Mouse (Mus musculus) Patski (cell line): ENCODE results near the gene Pou2f1. TPM values are rescaled to one million over a fixed set of nuclear protein-coding genes. Genes with fewer than 3 reads are reported as not detected.

Experiments used
- ATAC-seq: fragments of 100-300 bp; one replicate; pipeline ENCODE4 v1.8.0; 2021
- CTCF ChIA-PET: fragments of 350-600 bp; sonication (Branson Sonifier 250); formaldehyde crosslinking; loops from one replicate; lab custom pipeline; 2022; ENCODE audit warnings: inconsistent platforms; lab: Charles Lee
- POLR2A ChIA-PET: fragments of 350-600 bp; sonication (Branson Sonifier 250); formaldehyde crosslinking; loops from one replicate; lab custom pipeline; 2022; ENCODE audit warnings: antibody characterized with exemption, inconsistent platforms; lab: Charles Lee
- DNase-seq: peaks from one replicate; pipeline ENCODE4 v3.0.0-alpha.2; 2011; ENCODE audit warnings: low read depth, low spot score
- H3K27me3 ChIP-seq: fragments of 371-371 bp; one replicate; pipeline ENCODE4 v1.5.1; 2021
- CTCF ChIP-seq: fragments of 100-300 bp; IDR thresholded peaks from one replicate; pipeline ENCODE4 v1.5.1; 2021
- in situ Hi-C: fragments of 300-500 bp; cut with MboI; formaldehyde crosslinking; loops from 3 replicates; pipeline ENCODE4 v1.11.1; 2018; ENCODE audit warnings: low pct_unique_long_range_greater_than_20kb, mixed read lengths
- polyA plus RNA-seq: library from polyadenylated mRNA; unstranded; gene quantifications from one replicate; pipeline ENCODE4 v1.2.3, GENCODE M21; 2021

Pou2f1 gene
- polyA plus RNA-seq, 1 experiment from 2014 or later: 8.3 TPM

- ATAC-seq (no peak), DNase-seq (no peak)
Measured at GRCm38 (mm10) chr1:165993270-165994156, 9.0 kb downstream of the Pou2f1 start.

GRCm38 (mm10) chr1:165988536-165988935, 13.9 kb downstream of the Pou2f1 start:
- no peaks in the 10 kb centered on the region for H3K27me3 ChIP-seq
- ChIA-PET POLR2A (no interaction called here), CTCF (interaction anchor here (1.5 kb wide), 1 partner anchor 9 kb away, joined by 3 read pairs; no protein-coding TSS in a partner anchor)
- DNase-seq (no peak), ATAC-seq (no peak)
- in situ Hi-C loops: no loop called here
- no peak for TF ChIP-seq CTCF

More at GRCm38 (mm10) chr1:165993270-165994156, 9.0 kb downstream of the Pou2f1 start:
- TF ChIP-seq CTCF: no peak
- H3K27me3 ChIP-seq: no peaks in the 10 kb centered on the region
- in situ Hi-C loops: no loop called here
- CTCF ChIA-PET: interaction anchor here (1.0 to 1.8 kb wide), 3 partner anchors 10 to 229 kb away, joined by 3 to 5 read pairs (median 5); no protein-coding TSS in a partner anchor
- POLR2A ChIA-PET: no interaction called here

GRCm38 (mm10) chr1:165988072-165988471, 14.4 kb downstream of the Pou2f1 start:
- ChIA-PET POLR2A (no interaction called here), CTCF (interaction anchor here (1.5 kb wide), 1 partner anchor 9 kb away, joined by 3 read pairs; no protein-coding TSS in a partner anchor)
- no peaks in the 10 kb centered on the region for H3K27me3 ChIP-seq
- no peak for DNase-seq
- in situ Hi-C loops: no loop called here
- TF ChIP-seq CTCF: no peak
- no peak for ATAC-seq

- DNase-seq: no peak
- CTCF ChIA-PET: interaction anchor here (1.1 to 2.7 kb wide), 3 partner anchors 11 to 73 kb away, joined by 3 to 9 read pairs (median 6); no protein-coding TSS in a partner anchor
- in situ Hi-C loops: no loop called here
- no peaks in the 10 kb centered on the region for H3K27me3 ChIP-seq
- ATAC-seq: no peak
- no peak for TF ChIP-seq CTCF
- POLR2A ChIA-PET: no interaction called here
Measured at GRCm38 (mm10) chr1:165985743-165986360, 16.6 kb downstream of the Pou2f1 start.

- TF ChIP-seq CTCF: no peak
- ChIA-PET POLR2A (no interaction called here), CTCF (interaction anchor here (1.1 to 2.7 kb wide), 3 partner anchors 10 to 72 kb away, joined by 3 to 9 read pairs (median 6); no protein-coding TSS in a partner anchor)
- in situ Hi-C loops: no loop called here
- H3K27me3 ChIP-seq: no peaks in the 10 kb centered on the region
- DNase-seq: no peak
- no peak for ATAC-seq
Measured at GRCm38 (mm10) chr1:165985186-165985585, 17.3 kb downstream of the Pou2f1 start.

GRCm38 (mm10) chr1:165976672-165977448, 25.6 kb downstream of the Pou2f1 start:
- DNase-seq: no peak
- in situ Hi-C loops: no loop called here
- no peak for ATAC-seq
- ChIA-PET POLR2A (no interaction called here), CTCF (interaction anchor here (0.6 kb wide), 1 partner anchor 20 kb away, joined by 3 read pairs; no protein-coding TSS in a partner anchor)
- no peaks in the 10 kb centered on the region for H3K27me3 ChIP-seq
- no peak for TF ChIP-seq CTCF

- in situ Hi-C loops: no loop called here
- POLR2A ChIA-PET: no interaction called here
- H3K27me3 ChIP-seq: no peaks in the 10 kb centered on the region
- ATAC-seq: no peak
- CTCF ChIA-PET: interaction anchor here (1.2 to 1.8 kb wide), 3 partner anchors 13 to 189 kb away, joined by 3 to 8 read pairs (median 3); no protein-coding TSS in a partner anchor
- DNase-seq: no peak
- no peak for TF ChIP-seq CTCF
Measured at GRCm38 (mm10) chr1:165969001-165969690, 33.3 kb downstream of the Pou2f1 start.

- CTCF ChIA-PET: interaction anchor here (0.8 to 1.8 kb wide), 13 partner anchors 11 to 196 kb away, joined by 3 to 13 read pairs (median 3); no protein-coding TSS in a partner anchor
- ATAC-seq (no peak), DNase-seq (no peak)
- no peaks in the 10 kb centered on the region for H3K27me3 ChIP-seq
- TF ChIP-seq CTCF: peak; percentile 65
- in situ Hi-C loops: no loop called here
- POLR2A ChIA-PET: interaction anchor here (0.6 kb wide), 1 partner anchor 1992 kb away, joined by 3 read pairs; no protein-coding TSS in a partner anchor
Measured at GRCm38 (mm10) chr1:165967027-165967654, 35.3 kb downstream of the Pou2f1 start.
